Mouse (Mus musculus) heart, embryonic 14.5 days (tissue): ENCODE measurements around the gene 6430548M08Rik. TPM values are rescaled to one million over a fixed set of nuclear protein-coding genes. Genes with fewer than 3 reads are reported as not detected.

Source experiments
- ATAC-seq: fragments of 200-750 bp; cut with Nextera tagmentation; 2 replicates; pipeline ENCODE4 v1.8.0; 2017; ENCODE audit warnings: low read depth, moderate TSS enrichment; ENCODE audit not compliant: insufficient number of reproducible peaks, insufficient read depth, low FRiP score
- H3K27ac ChIP-seq, 2 experiments: fragments of 200-500 bp in 1 of 2; fragments of 300-500 bp in 1 of 2; sonication (generic) in 1 of 2; replicated peaks in 1 of 2; 2 replicates each; pipeline ENCODE4 v1.5.1; 2012 to 2014; ENCODE audit warnings: low read depth in 2 of 2, low read length in 2 of 2, control low read depth in 1 of 2, mild to moderate bottlenecking in 1 of 2, mixed read lengths in 1 of 2; ENCODE audit not compliant: control insufficient read depth in 1 of 2, insufficient read depth in 1 of 2
- H3K27me3 ChIP-seq: fragments of 300-500 bp; sonication (generic); 2 replicates; pipeline ENCODE4 v1.6.1; 2014; ENCODE audit warnings: mild to moderate bottlenecking, low read length, control low read depth; ENCODE audit not compliant: control insufficient read depth, insufficient read depth
- H3K36me3 ChIP-seq: fragments of 300-500 bp; sonication (generic); 2 replicates; pipeline ENCODE4 v1.6.1; 2014; ENCODE audit warnings: mild to moderate bottlenecking, control low read depth, low read length, mixed read lengths; ENCODE audit not compliant: control insufficient read depth, insufficient read depth
- H3K4me1 ChIP-seq, 2 experiments: fragments of 200-500 bp in 1 of 2; fragments of 300-500 bp in 1 of 2; sonication (generic) in 1 of 2; 2 replicates each; pipeline ENCODE4 v1.6.1; 2012 to 2014; ENCODE audit warnings: low read length in 2 of 2, control low read depth in 1 of 2, mixed read lengths in 1 of 2; ENCODE audit not compliant: control insufficient read depth in 2 of 2, insufficient read depth in 2 of 2
- H3K4me2 ChIP-seq: fragments of 300-500 bp; sonication (generic); 2 replicates; pipeline ENCODE4 v1.6.1; 2014; ENCODE audit warnings: mild to moderate bottlenecking, low read length
- H3K4me3 ChIP-seq, 2 experiments: fragments of 200-500 bp in 1 of 2; fragments of 300-500 bp in 1 of 2; sonication (generic) in 1 of 2; 2 replicates each; pipeline ENCODE4 v1.5.1; 2012 to 2014; ENCODE audit warnings: low read length in 2 of 2, mild to moderate bottlenecking in 2 of 2, control low read depth in 1 of 2, low read depth in 1 of 2, moderate library complexity in 1 of 2; ENCODE audit not compliant: control insufficient read depth in 1 of 2, insufficient read depth in 1 of 2
- H3K9ac ChIP-seq: fragments of 300-500 bp; sonication (generic); 2 replicates; pipeline ENCODE4 v1.6.1; 2014; ENCODE audit warnings: mild to moderate bottlenecking, low read length
- H3K9me3 ChIP-seq: fragments of 300-500 bp; sonication (generic); 2 replicates; pipeline ENCODE4 v1.6.1; 2016; ENCODE audit warnings: low read length, control low read depth; ENCODE audit not compliant: control insufficient read depth
- WGBS: fragments of 180-500 bp; shearing (Covaris S2); extraction: QIAGEN DNeasy Blood & Tissue Kit; methylation state at CpG from one replicate; pipeline ENCODE4 v1.1.7; 2014; 5-methylcytosine and 5-hydroxymethylcytosine counted together
- polyA plus RNA-seq: library from polyadenylated mRNA; unstranded; fragments of >200 nt; fragmentation: Nextera tagmentation; extraction: Ambion mirVana; gene quantifications from 2 replicates; pipeline ENCODE4 v1.2.1, GENCODE M21; 2014

The 6430548M08Rik gene
- polyA plus RNA-seq, 1 experiment from 2014 or later = 9.2 TPM

- peaks cover 3 to 6% of the 10 kb centered on the region in 2 experiments; a peak in 2 of 4 replicates for H3K4me1 ChIP-seq
- H3K36me3 ChIP-seq = peaks cover 16% of the 10 kb centered on the region; the same call in 1 of the 2 replicates
- no peak overlapping the region for H3K9ac ChIP-seq
- ATAC-seq = no peak
- no peak overlapping the region for H3K4me2 ChIP-seq
- H3K27ac ChIP-seq = no peak overlapping the region
- H3K9me3 ChIP-seq = no peaks in the 10 kb centered on the region
- H3K4me3 ChIP-seq = no peak overlapping the region
- H3K27me3 ChIP-seq = no peaks in the 10 kb centered on the region
- 61% methylated on average over 16 of the region's 16 CpGs for WGBS
Observed at GRCm38 (mm10) chr8:120161658-120162403, 47.9 kb downstream of the 6430548M08Rik start.

GRCm38 (mm10) chr8:120162404-120162752 is 48.4 kb downstream of the 6430548M08Rik start:
- no peak overlapping the region for H3K27ac ChIP-seq
- no peak for ATAC-seq
- no peak overlapping the region for H3K4me3 ChIP-seq
- no peak overlapping the region for H3K4me2 ChIP-seq
- H3K9ac ChIP-seq = no peak overlapping the region
- 79% methylated on average over 5 of the region's 5 CpGs for WGBS
- no peaks in the 10 kb centered on the region for H3K9me3 ChIP-seq
- H3K27me3 ChIP-seq = no peaks in the 10 kb centered on the region
- H3K36me3 ChIP-seq = peaks cover 16% of the 10 kb centered on the region; the same call in 1 of the 2 replicates
- peaks cover 3 to 6% of the 10 kb centered on the region in 2 experiments; a peak in 2 of 4 replicates for H3K4me1 ChIP-seq

- H3K27ac ChIP-seq = no peak overlapping the region
- no peaks in the 10 kb centered on the region for H3K9me3 ChIP-seq
- no peak overlapping the region for H3K4me3 ChIP-seq
- H3K4me1 ChIP-seq = peaks cover 7 to 9% of the 10 kb centered on the region in 2 experiments; a peak in 3 of 4 replicates
- H3K36me3 ChIP-seq = peaks cover 16% of the 10 kb centered on the region; the same call in 1 of the 2 replicates
- 59% methylated on average over 8 of the region's 8 CpGs for WGBS
- H3K27me3 ChIP-seq = no peaks in the 10 kb centered on the region
- no peak for ATAC-seq
- H3K4me2 ChIP-seq = no peak overlapping the region
- H3K9ac ChIP-seq = no peak overlapping the region
Observed at GRCm38 (mm10) chr8:120163376-120163775, 49.4 kb downstream of the 6430548M08Rik start.

- Histone ChIP-seq H3K4me2 (no peak overlapping the region), H3K36me3 (peaks cover 16% of the 10 kb centered on the region; the same call in 1 of the 2 replicates), H3K4me3 (no peak overlapping the region), H3K9me3 (no peaks in the 10 kb centered on the region), H3K9ac (no peak overlapping the region), H3K27ac (no peak overlapping the region), H3K27me3 (no peaks in the 10 kb centered on the region), H3K4me1 (peaks cover 7 to 9% of the 10 kb centered on the region in 2 experiments; a peak in 3 of 4 replicates)
- 81% methylated on average over 5 of the region's 5 CpGs for WGBS
- ATAC-seq = no peak
Observed at GRCm38 (mm10) chr8:120164026-120164425, 50.1 kb downstream of the 6430548M08Rik start.

- Histone ChIP-seq H3K27me3 (0 out of 2 replicates have a peak, but pooled peaks cover 11% of the 10 kb centered on the region), H3K27ac (no peak overlapping the region), H3K4me3 (no peak overlapping the region), H3K4me2 (no peak overlapping the region), H3K9ac (no peak overlapping the region), H3K36me3 (0 out of 2 replicates have a peak, but pooled peaks cover 1% of the 10 kb centered on the region), H3K4me1 (peaks cover 7 to 9% of the 10 kb centered on the region in 2 experiments; a peak in 3 of 4 replicates), H3K9me3 (no peaks in the 10 kb centered on the region)
- 78% methylated on average over 8 of the region's 8 CpGs for WGBS
- no peak for ATAC-seq
Observed at GRCm38 (mm10) chr8:120167136-120167535, 53.2 kb downstream of the 6430548M08Rik start.

- WGBS = 31% methylated on average over 5 of the region's 5 CpGs
- Histone ChIP-seq H3K27me3 (0 out of 2 replicates have a peak, but pooled peaks cover 11% of the 10 kb centered on the region), H3K36me3 (no peaks in the 10 kb centered on the region), H3K4me3 (no peak overlapping the region), H3K9ac (no peak overlapping the region), H3K9me3 (no peaks in the 10 kb centered on the region), H3K4me2 (no peak overlapping the region), H3K27ac (no peak overlapping the region), H3K4me1 (peaks cover 7 to 9% of the 10 kb centered on the region in 2 experiments; a peak in 3 of 4 replicates)
- ATAC-seq = no peak
Observed at GRCm38 (mm10) chr8:120167821-120168220, 53.9 kb downstream of the 6430548M08Rik start.

GRCm38 (mm10) chr8:120169119-120169518 is 55.2 kb downstream of the 6430548M08Rik start:
- H3K4me2 ChIP-seq = no peak overlapping the region
- ATAC-seq = no peak
- peaks cover 13% of the 10 kb centered on the region for H3K27me3 ChIP-seq
- no peak overlapping the region for H3K4me3 ChIP-seq
- no peaks in the 10 kb centered on the region for H3K9me3 ChIP-seq
- peaks cover 2 to 5% of the 10 kb centered on the region in 2 experiments; a peak in 3 of 4 replicates for H3K4me1 ChIP-seq
- no peak overlapping the region for H3K9ac ChIP-seq
- WGBS = 42% methylated on average over 8 of the region's 8 CpGs
- H3K36me3 ChIP-seq = no peaks in the 10 kb centered on the region
- H3K27ac ChIP-seq = no peak overlapping the region
